Mouse (Mus musculus) subcutaneous adipose tissue, adult 2 months (tissue): ENCODE measurements around the gene Rab3gap1. TPM values are rescaled to one million over a fixed set of nuclear protein-coding genes. Genes with fewer than 3 reads are reported as not detected.

ENCODE experiments used
- polyA plus RNA-seq: library from polyadenylated mRNA; depleted of rRNA; stranded (reverse); fragments of >200 nt; gene quantifications from 2 replicates; pipeline ENCODE4 v1.2.3, GENCODE M21; 2012; ENCODE audit warnings: low replicate concordance; rRNA removed

The Rab3gap1 gene
- 21.2 and 25.2 TPM in 2 replicates for polyA plus RNA-seq

GRCm38 (mm10) chr1:127868300-127869261, at the start of gene Rab3gap1:
TSS of gene Rab3gap1 (plus strand) at chr1:127868773.

DNA sequence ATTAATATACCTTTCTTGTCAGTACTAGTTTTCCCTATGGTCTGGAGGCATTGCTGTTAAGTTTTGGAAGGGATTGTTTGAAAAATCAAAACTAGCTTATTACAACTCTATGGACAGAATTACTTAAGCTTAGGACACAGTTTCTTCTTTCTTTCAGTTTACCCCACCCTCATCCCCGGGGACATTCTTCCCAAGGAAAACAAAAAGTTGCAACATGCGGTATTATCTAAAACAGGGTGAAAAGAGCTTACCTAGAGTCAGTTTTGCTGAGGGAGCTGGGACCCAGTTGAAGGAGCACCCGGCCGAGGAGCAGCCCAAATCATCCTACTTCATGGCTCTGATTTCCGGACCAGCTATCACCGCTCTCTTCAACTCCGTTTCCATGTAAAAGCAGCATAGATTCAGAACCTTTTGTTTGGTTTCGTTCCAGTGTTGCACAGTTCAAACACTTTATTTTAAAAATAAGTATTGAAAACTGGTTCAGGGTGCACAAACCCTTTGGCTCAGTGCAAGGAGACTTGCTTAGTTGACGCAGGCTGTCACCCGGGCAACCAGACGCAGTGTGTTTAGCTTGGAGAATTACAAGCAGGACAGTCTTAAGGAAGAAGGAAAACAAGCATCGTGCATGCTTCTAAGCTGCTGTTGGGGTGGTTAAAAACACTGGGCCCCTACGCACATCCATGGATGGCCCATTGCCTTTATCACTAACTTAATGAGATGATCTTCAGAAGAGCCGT, 13.9 kb upstream of the Rab3gap1 start, which contains the start of gene Map3k19:
Map3k19 (minus strand) TSS at position 546 of the 737 bp plus-strand sequence.

Other genes with a start within 250 kb of the Rab3gap1 start
- gene Tmem163, start 189.2 kb upstream of the Rab3gap1 start, polyA plus RNA-seq, result 0.33 TPM in 1 of 2 replicates, not detected in the other
- not detected in 2 replicates for gene Acmsd, start 139.4 kb upstream of the Rab3gap1 start, polyA plus RNA-seq
- gene Ccnt2, start 94.6 kb upstream of the Rab3gap1 start, polyA plus RNA-seq, result 23.1 and 35.6 TPM in 2 replicates
- gene Map3k19, start 13.7 kb upstream of the Rab3gap1 start, polyA plus RNA-seq, result 0.09 and 0.33 TPM in 2 replicates
- 1.1 and 3.0 TPM in 2 replicates for gene Zranb3, start 234.3 kb downstream of the Rab3gap1 start, polyA plus RNA-seq
- gene R3hdm1, start 234.5 kb downstream of the Rab3gap1 start, polyA plus RNA-seq, result 19.9 and 46.5 TPM in 2 replicates